Mouse (Mus musculus): ENCODE measurements around the gene Pigq.

- TF ChIP-seq TBP (conservative IDR thresholded peaks at IDR 0.05; ENCODE audit: low read depth, low read length) (no peak), USF1 (IDR thresholded peaks at IDR 0.05; ENCODE audit: low read depth, low read length) (no peak), POLR2A (IDR thresholded peaks at IDR 0.05; ENCODE audit: low read depth, low read length) (no peak), UBTF (IDR thresholded peaks at IDR 0.05; ENCODE audit: low read depth, low read length) (no peak), USF2 (conservative IDR thresholded peaks at IDR 0.05; ENCODE audit: low read depth, low read length) (no peak), ZNF384 (IDR thresholded peaks at IDR 0.05; ENCODE audit: low read depth, low read length) (no peak), MAX (IDR thresholded peaks at IDR 0.05; ENCODE audit: low read length) (no peak), ZKSCAN1 (IDR thresholded peaks at IDR 0.05; ENCODE audit: borderline replicate concordance, low read depth, low read length) (no peak)
These were observed 16.8 kb upstream of the Pigq start for GRCm38 (mm10) chr17:25961566-25961965.
